Mouse (Mus musculus) C2C12 (cell line): ENCODE results near the gene Amz1. TPM values are rescaled to one million over a fixed set of nuclear protein-coding genes. Genes with fewer than 3 reads are reported as not detected.

Experiments
- H3K27me3 ChIP-seq: one replicate; pipeline ENCODE4 v1.6.1; 2011; ENCODE audit not compliant: control insufficient read depth, insufficient read depth, insufficient read length
- H3K36me3 ChIP-seq: one replicate; pipeline ENCODE4 v1.6.1; 2011; ENCODE audit not compliant: control insufficient read depth, insufficient read depth
- H3K4me3 ChIP-seq: one replicate; pipeline ENCODE4 v1.5.1; 2011; ENCODE audit warnings: mild to moderate bottlenecking, control low read depth; ENCODE audit not compliant: poor library complexity, insufficient read depth, severe bottlenecking
- H3K79me2 ChIP-seq: one replicate; pipeline ENCODE4 v1.6.1; 2011; ENCODE audit not compliant: control insufficient read depth, insufficient read depth
- H3K79me3 ChIP-seq: one replicate; pipeline ENCODE4 v1.6.1; 2011; ENCODE audit warnings: low read depth, control low read depth
- H3ac ChIP-seq: one replicate; pipeline ENCODE3; 2011; ENCODE audit warnings: low read depth; ENCODE audit not compliant: control insufficient read depth, insufficient read length
- CEBPB ChIP-seq: IDR thresholded peaks from one replicate; pipeline ENCODE4 v1.6.1; 2011; ENCODE audit warnings: low read depth, mild to moderate bottlenecking, control low read depth, moderate library complexity
- CTCF ChIP-seq: IDR thresholded peaks from one replicate; pipeline ENCODE4 v1.5.1; 2011; ENCODE audit not compliant: control insufficient read depth, insufficient read depth, insufficient read length
- FOSL1 ChIP-seq: IDR thresholded peaks from one replicate; pipeline ENCODE4 v1.8.0; 2011; ENCODE audit warnings: mild to moderate bottlenecking, low read length; ENCODE audit not compliant: poor library complexity, insufficient read depth, severe bottlenecking
- MAX ChIP-seq: IDR thresholded peaks from one replicate; pipeline ENCODE4 v1.6.1; 2011; ENCODE audit warnings: mild to moderate bottlenecking, control low read depth
- MYOD1 ChIP-seq: IDR thresholded peaks from one replicate; pipeline ENCODE4 v1.6.1; 2011; ENCODE audit warnings: low read depth; ENCODE audit not compliant: control insufficient read depth, insufficient read length
- MYOG ChIP-seq: IDR thresholded peaks from one replicate; pipeline ENCODE4 v1.6.1; 2011; ENCODE audit not compliant: control insufficient read depth, insufficient read length; ENCODE audit errors: extremely low read depth
- USF1 ChIP-seq: IDR thresholded peaks from one replicate; pipeline ENCODE4 v1.6.1; 2011; ENCODE audit warnings: low read depth, mild to moderate bottlenecking, control low read depth, moderate library complexity
- polyA plus RNA-seq: library from polyadenylated mRNA; unstranded; fragments of >200 nt; fragmentation: generic; extraction: Trizol; gene quantifications from one replicate; pipeline ENCODE4 v1.2.1, GENCODE M21; 2012; ENCODE audit warnings: missing spikeins

Gene Amz1
- polyA plus RNA-seq, 1 experiment = 0.43 TPM

- no peaks in the 10 kb centered on the region for H3K27me3 ChIP-seq
- no peaks in the 10 kb centered on the region for H3K79me3 ChIP-seq
- H3ac ChIP-seq = no peak overlapping the region
- no peaks in the 10 kb centered on the region for H3K79me2 ChIP-seq
- no peaks in the 10 kb centered on the region for H3K36me3 ChIP-seq
- no peak for TF ChIP-seq FOSL1
- no peak overlapping the region for H3K4me3 ChIP-seq
These were observed 28.1 kb downstream of the Amz1 start for GRCm38 (mm10) chr5:140752041-140752440.

DNA sequence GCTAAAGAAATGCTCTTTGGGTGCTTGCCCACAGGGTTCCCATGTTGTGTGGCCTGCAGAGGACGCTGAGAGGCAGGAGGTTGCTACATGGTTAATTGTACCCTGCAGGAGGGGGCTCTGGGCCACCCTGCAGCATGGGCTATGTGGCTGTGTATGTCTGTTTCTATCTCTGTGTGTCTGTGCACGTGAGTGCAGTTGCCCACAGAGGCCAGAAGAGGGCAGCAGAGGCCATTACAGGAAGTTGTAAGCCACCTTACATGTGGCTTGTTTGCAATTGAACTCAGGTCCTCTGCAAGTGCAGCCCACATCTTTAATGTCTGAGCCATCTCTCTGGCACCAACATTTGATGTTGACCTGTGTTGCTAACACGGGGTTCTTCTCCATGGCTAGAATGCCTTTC lies 28.7 kb downstream of the Amz1 start:
- H3K4me3 ChIP-seq = no peak overlapping the region
- H3K36me3 ChIP-seq = no peaks in the 10 kb centered on the region
- H3K79me3 ChIP-seq = no peaks in the 10 kb centered on the region
- H3ac ChIP-seq = no peak overlapping the region
- H3K27me3 ChIP-seq = no peaks in the 10 kb centered on the region
- H3K79me2 ChIP-seq = no peaks in the 10 kb centered on the region
- TF ChIP-seq CEBPB = no peak
- TF ChIP-seq FOSL1 = no peak
- TF ChIP-seq CTCF = no peak
- no peak for TF ChIP-seq MYOG
- no peak for TF ChIP-seq MYOD1
- no peak for TF ChIP-seq USF1
- no peak for TF ChIP-seq MAX

- Histone ChIP-seq H3K79me3 (no peaks in the 10 kb centered on the region), H3K79me2 (no peaks in the 10 kb centered on the region), H3K36me3 (no peaks in the 10 kb centered on the region), H3K27me3 (no peaks in the 10 kb centered on the region), H3ac (no peak overlapping the region), H3K4me3 (no peak overlapping the region)
- TF ChIP-seq CEBPB = no peak
- no peak for TF ChIP-seq USF1
- no peak for TF ChIP-seq MYOG
- no peak for TF ChIP-seq MYOD1
These were observed 29.3 kb downstream of the Amz1 start for GRCm38 (mm10) chr5:140753223-140753622.

- Histone ChIP-seq H3ac (no peak overlapping the region), H3K36me3 (peaks cover 6% of the 10 kb centered on the region), H3K79me2 (no peaks in the 10 kb centered on the region), H3K27me3 (no peaks in the 10 kb centered on the region), H3K4me3 (no peak overlapping the region), H3K79me3 (no peaks in the 10 kb centered on the region)
- TF ChIP-seq CEBPB (no peak), MYOG (no peak), USF1 (no peak), CTCF (no peak), FOSL1 (no peak), MYOD1 (no peak), MAX (no peak)
These were observed 34.9 kb downstream of the Amz1 start for GRCm38 (mm10) chr5:140758864-140759263.

GRCm38 (mm10) chr5:140762540-140762939 lies 38.6 kb downstream of the Amz1 start:
- Histone ChIP-seq H3K27me3 (no peaks in the 10 kb centered on the region), H3K79me2 (peaks cover 9% of the 10 kb centered on the region), H3K36me3 (peaks cover 11% of the 10 kb centered on the region), H3K4me3 (no peak overlapping the region), H3ac (no peak overlapping the region), H3K79me3 (no peaks in the 10 kb centered on the region)
- TF ChIP-seq MYOD1 = no peak

DNA sequence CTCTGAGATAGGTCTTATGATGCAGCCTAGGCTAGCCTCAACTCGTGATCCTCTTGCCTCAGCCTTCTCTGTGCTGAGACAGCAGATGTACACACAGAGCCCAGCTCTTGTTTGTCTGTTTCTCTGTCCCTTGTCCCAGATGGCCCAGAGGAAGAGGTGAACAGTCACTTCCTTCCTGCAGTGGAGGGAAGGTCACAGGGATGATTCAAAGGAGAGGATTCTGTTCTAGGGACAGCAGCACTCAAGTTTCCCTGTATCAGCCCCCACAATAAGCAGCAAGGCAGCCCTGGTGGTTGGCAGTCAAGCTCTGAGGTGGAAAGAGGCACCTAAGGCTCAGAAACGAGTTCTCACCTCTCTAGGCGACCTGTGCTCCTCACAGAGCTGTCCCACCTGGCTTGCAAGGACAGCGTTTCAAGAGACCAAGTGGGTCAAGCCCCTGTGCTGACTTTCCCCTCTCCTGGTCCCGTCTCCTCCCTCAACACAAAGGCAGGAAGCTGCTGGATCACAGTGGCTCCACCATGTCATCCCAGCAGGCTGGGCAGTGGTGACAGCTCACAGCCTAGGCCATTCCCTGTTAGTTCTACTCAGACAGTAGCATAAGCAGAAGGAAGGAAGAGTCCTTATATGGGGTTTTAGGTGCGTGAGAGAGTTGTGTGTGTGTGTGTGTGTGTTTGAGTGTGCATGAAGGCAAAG lies 41.1 kb downstream of the Amz1 start:
- Histone ChIP-seq H3K4me3 (no peak overlapping the region), H3K27me3 (no peaks in the 10 kb centered on the region), H3K79me3 (no peaks in the 10 kb centered on the region), H3K79me2 (peaks cover 9% of the 10 kb centered on the region), H3ac (no peak overlapping the region), H3K36me3 (peaks cover 5% of the 10 kb centered on the region)
- TF ChIP-seq USF1 = no peak
- TF ChIP-seq MYOD1 = no peak
- no peak for TF ChIP-seq FOSL1
- no peak for TF ChIP-seq CEBPB
- no peak for TF ChIP-seq CTCF
- no peak for TF ChIP-seq MYOG
- no peak for TF ChIP-seq MAX
